Mouse (Mus musculus): ENCODE results near the gene B2m.
"Not testable (repeated sequence)": the region's sequence is repeated elsewhere in the genome, so short reads cannot be mapped to it uniquely, and the experiment has no call there.

Gene B2m

GRCm38 (mm10) chr2:122147508-122148241 lies at the start of gene B2m:
Gene B2m, plus strand, starts transcription at chr2:122147686.
- peak; percentile 95 for DNase-seq (ENCODE audit: low spot score)

GRCm38 (mm10) chr2:122097686-122098085 lies 49.8 kb upstream of the B2m start:
- DNase-seq (ENCODE audit: low spot score): not testable (repeated sequence)

GRCm38 (mm10) chr2:122102070-122102469 lies 45.4 kb upstream of the B2m start:
- peak; percentile 15 for DNase-seq (ENCODE audit: low spot score)

- no peak for DNase-seq (ENCODE audit: low spot score)
These were observed 39.4 kb upstream of the B2m start for GRCm38 (mm10) chr2:122108101-122108500.

GRCm38 (mm10) chr2:122109714-122110113 lies 37.8 kb upstream of the B2m start:
- no peak for DNase-seq (ENCODE audit: low spot score)

- no peak for DNase-seq (ENCODE audit: low spot score)
These were observed 30.6 kb upstream of the B2m start for GRCm38 (mm10) chr2:122116888-122117287.

- DNase-seq (ENCODE audit: low spot score): peak; percentile 98
These were observed 29.2 kb upstream of the B2m start, which contains the start of gene Spg11 for GRCm38 (mm10) chr2:122117961-122118958. Gene Spg11, minus strand, starts transcription at chr2:122118386.

- no peak for DNase-seq (ENCODE audit: low spot score)
These were observed 21.6 kb upstream of the B2m start for GRCm38 (mm10) chr2:122125680-122126572.

- DNase-seq (ENCODE audit: low spot score): no peak
These were observed 20.6 kb upstream of the B2m start for GRCm38 (mm10) chr2:122126765-122127347.

- no peak for DNase-seq (ENCODE audit: low spot score)
These were observed 19.9 kb upstream of the B2m start for GRCm38 (mm10) chr2:122127635-122128034.

- no peak for DNase-seq (ENCODE audit: low spot score)
These were observed 15.4 kb upstream of the B2m start for GRCm38 (mm10) chr2:122132078-122132477.

- no peak for DNase-seq (ENCODE audit: low spot score)
These were observed 14.9 kb upstream of the B2m start for GRCm38 (mm10) chr2:122132618-122133017.

GRCm38 (mm10) chr2:122137839-122138465 lies 9.5 kb upstream of the B2m start:
- no peak for DNase-seq (ENCODE audit: low spot score)

GRCm38 (mm10) chr2:122140815-122141214 lies 6.7 kb upstream of the B2m start:
- DNase-seq (ENCODE audit: low spot score): no peak

- no peak for DNase-seq (ENCODE audit: low spot score)
These were observed 6.0 kb upstream of the B2m start for GRCm38 (mm10) chr2:122141332-122141967.

- DNase-seq (ENCODE audit: low spot score): no peak
These were observed 4.4 kb upstream of the B2m start for GRCm38 (mm10) chr2:122143111-122143510.

- DNase-seq (ENCODE audit: low spot score): no peak
These were observed 1.7 kb upstream of the B2m start for GRCm38 (mm10) chr2:122145756-122146155.

GRCm38 (mm10) chr2:122146687-122147086 lies 799 bp upstream of the B2m start:
- no peak for DNase-seq (ENCODE audit: low spot score)

- DNase-seq (ENCODE audit: low spot score): peak; percentile 71
These were observed 894 bp downstream of the B2m start for GRCm38 (mm10) chr2:122148242-122148917.

- DNase-seq (ENCODE audit: low spot score): no peak
These were observed 1.8 kb downstream of the B2m start for GRCm38 (mm10) chr2:122149316-122149715.
